Mouse (Mus musculus): ENCODE data around the gene Carmil1.
A peak's percentile ranks its signal among the peaks of the same experiment; 100 is the strongest.

Gene Carmil1

GRCm38 (mm10) chr13:24260751-24261591 lies 19.6 kb downstream of the Carmil1 start:
- DNase-seq (ENCODE audit: low read depth): no peak

- DNase-seq (ENCODE audit: low read depth): no peak
Measured at GRCm38 (mm10) chr13:24257809-24258208, 22.8 kb downstream of the Carmil1 start.

DNA sequence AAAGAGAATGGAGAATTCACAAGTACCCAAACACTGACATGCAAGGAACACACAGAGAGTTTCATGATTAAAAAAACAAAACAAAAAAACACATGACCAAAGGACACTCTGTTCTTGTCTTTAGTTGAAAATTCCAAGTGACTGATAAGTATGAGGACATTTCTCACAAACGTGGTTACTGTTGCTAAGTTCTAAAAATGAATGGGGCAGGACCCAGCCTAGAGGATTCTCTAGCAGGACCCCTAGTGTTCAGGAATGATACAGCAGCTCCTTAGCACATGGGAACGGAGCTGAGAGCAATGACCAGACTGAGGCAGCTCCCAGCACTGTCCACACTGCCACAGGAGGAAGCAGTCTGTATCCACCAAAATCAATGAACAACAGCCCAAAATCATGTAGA lies 26.6 kb downstream of the Carmil1 start:
- DNase-seq (ENCODE audit: low read depth): peak; percentile 43

DNA sequence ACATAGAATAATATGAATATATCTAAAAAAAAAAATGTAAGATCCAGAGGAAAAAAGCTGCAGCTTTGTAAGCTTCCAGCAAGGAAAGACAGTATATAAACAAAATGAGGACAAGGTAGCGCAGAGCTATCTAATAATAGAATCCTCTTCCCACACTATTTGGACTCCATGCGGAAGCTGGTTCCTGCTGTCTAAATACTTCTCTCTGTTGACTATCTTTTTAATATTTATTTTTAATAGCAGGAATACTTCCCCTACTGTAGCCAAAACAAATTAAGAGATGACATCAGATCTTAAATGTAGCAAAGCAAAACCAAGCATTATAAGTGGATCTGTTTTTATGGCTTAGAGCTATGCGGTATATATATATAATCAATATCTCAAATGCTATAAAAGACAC lies 27.0 kb downstream of the Carmil1 start:
- no peak for DNase-seq (ENCODE audit: low read depth)

DNA sequence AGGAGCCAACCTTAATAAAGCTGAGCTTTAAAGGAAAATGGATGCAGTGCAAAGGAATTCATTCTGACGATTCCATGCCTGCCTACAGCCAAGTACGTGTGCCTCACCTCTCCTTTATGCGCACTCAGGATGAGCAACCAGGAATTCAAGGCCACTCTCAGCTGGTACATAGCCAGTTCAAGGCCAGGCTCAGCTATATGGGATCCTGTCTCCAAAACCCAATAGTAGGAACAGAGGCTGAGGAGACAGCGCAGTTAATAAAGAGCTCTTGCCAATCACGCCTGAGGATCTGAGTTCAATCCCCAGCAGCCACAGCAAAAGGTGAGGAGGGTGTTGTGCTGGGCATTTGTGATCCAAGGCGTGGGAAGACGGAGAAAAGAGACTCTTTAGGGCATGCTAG lies 29.4 kb downstream of the Carmil1 start:
- no peak for DNase-seq (ENCODE audit: low read depth)

- no peak for DNase-seq (ENCODE audit: low read depth)
Measured at GRCm38 (mm10) chr13:24247928-24248327, 32.7 kb downstream of the Carmil1 start.

- DNase-seq (ENCODE audit: low read depth): no peak
Measured at GRCm38 (mm10) chr13:24247441-24247840, 33.2 kb downstream of the Carmil1 start.

DNA sequence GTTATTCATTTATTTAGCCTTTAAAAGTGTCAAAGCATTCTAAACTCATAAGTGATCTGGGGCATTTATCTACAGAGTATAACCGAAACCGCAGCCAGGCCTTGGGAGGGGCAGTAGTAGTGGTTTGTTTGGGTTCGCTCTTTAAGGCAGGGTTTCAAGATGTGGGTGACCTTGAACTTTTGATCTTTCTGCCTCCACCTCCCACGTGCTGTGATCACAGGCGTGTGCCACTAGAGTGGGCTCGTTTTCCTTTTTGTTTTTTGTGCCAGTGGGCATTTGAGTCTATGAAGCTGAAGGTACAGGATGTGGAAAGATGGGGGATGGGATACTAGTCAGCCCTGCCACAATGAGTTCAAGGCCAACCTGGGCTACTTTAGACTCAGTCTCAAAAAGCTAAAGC lies 34.3 kb downstream of the Carmil1 start:
- peak; percentile 20 for DNase-seq (ENCODE audit: low read depth)

GRCm38 (mm10) chr13:24244613-24245012 lies 36.0 kb downstream of the Carmil1 start:
- DNase-seq (ENCODE audit: low read depth): no peak

- no peak for DNase-seq (ENCODE audit: low read depth)
Measured at GRCm38 (mm10) chr13:24243964-24244363, 36.6 kb downstream of the Carmil1 start.

DNA sequence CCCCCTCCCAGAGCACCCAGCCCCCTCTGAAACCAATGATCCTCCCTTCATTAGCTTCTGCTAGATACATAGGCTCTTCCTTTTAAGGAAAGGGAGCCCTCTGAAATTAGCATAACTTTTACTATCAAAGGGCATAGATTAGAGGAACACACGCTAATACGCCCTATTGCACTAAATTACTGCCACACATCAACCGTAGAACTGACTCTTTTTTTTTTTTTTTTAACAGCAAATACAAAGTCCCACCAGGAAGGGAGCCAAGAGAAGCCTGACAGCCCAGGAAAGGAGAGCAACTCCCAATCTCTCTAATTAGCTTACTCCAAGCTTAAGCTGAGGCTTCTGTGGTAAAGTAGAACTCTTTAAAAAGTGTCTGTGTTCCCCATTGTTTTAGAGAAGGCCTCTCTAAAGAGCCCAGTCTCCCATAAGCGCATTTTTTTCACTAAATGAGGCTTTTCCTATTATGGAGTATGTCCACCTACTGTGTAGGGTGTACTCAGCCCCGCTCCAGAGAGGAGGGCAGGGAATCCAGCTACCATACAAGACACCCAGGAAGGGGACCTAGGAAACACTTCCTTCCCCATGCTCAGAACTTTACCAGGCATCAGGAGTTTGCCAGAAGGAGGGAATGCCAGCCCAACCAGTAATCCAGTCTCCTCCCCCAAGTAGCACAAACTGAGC lies 38.0 kb downstream of the Carmil1 start:
- no peak for DNase-seq (ENCODE audit: low read depth)

- DNase-seq (ENCODE audit: low read depth): peak; percentile 7
Measured at GRCm38 (mm10) chr13:24241201-24241600, 39.4 kb downstream of the Carmil1 start.

DNA sequence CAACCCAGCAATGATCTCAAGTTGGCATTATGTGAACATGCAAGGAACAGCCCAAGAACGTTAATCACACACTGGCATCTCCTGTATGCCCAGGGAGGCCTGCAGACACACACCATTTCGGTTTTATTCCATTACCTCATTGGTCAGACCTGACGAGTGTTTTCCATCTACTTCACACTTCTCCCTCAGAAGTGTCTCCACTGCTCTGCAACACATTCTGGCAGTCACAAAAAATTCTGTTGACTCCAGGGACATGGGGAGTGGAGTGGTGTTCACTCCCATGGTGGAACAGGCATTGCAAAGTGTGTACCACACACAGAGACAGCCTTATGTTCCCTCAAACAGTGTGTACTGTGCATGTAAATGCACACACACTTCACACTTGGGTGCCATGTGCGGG lies 40.2 kb downstream of the Carmil1 start:
- DNase-seq (ENCODE audit: low read depth): no peak

- no peak for DNase-seq (ENCODE audit: low read depth)
Measured at GRCm38 (mm10) chr13:24238456-24239120, 42.0 kb downstream of the Carmil1 start.

- DNase-seq (ENCODE audit: low read depth): no peak
Measured at GRCm38 (mm10) chr13:24236736-24237135, 43.9 kb downstream of the Carmil1 start.

DNA sequence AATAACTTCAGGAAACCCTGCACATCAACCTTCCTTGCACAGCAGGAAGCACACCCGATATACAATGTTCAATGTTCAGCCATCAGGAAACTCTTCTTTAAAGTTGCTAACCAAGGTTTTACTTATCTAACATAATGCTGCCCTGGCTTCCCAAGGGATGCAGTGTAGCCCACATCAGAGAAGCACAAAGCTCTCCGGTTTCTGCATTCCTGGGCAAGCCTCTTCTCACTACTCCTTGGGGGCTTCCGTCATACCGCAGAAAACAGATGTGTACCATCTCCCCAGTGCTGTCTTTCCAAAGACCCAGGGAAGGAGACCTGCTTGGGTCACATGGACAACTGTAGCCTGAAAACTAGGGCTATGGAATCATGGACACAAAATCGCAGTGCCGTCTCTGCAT lies 47.8 kb downstream of the Carmil1 start:
- DNase-seq (ENCODE audit: low read depth): no peak

DNA sequence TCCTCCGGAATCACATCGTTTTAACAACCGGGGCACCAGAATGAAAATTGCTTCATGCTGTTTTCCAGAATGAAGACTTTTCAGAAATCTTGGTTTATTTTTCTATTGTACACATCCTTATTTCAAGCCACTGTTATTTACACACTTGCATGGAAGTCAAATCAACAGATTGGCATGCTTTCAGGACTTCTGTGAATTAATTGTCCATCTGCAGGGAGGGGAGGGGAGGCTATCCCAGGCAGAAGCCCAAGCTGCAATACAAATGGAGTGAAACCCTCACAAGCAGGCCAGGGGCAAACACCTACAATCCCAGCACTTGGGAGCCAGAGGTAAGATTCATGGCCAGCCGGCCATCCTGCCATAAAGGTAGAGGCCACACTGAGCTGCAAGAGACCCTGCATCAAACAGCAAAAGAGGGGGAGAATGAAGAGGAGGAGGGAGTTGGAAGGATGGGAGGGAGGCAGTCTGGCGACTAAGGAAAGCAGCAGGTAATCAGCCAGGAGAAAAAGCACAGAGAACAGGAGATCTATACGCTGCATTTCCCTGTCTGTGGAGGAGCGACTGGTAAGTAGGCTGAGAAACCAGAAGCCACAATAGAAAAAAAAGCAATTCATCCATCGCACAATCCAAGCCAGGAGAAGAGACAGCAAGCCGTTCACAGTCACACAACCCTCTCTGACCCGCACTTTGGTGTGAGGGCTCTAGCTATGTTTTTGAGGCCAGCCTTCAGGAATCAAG lies 48.7 kb downstream of the Carmil1 start:
- DNase-seq (ENCODE audit: low read depth): no peak

DNA sequence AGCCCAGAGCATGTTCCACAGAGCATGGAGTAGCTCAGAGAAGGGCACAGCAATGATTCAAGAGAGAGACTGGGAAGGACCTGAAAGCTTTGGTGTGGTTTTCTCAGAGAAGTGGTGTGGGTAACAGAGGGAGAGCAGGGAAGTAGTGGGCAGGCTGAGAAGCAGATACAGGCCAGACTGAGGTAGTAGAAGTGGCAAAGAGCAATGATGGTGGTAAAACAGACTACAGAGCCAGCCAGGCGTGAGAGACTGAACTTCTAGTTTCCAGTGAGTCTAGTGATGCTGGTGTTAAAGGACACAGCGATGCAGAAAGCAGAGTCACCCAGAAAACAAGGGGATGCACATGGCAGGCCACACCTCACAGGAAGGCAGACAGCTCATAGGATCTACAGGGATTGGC lies 49.4 kb downstream of the Carmil1 start:
- DNase-seq (ENCODE audit: low read depth): no peak

GRCm38 (mm10) chr13:24230541-24231095 lies 50.0 kb downstream of the Carmil1 start:
- peak; percentile 65 for DNase-seq (ENCODE audit: low read depth)

DNA sequence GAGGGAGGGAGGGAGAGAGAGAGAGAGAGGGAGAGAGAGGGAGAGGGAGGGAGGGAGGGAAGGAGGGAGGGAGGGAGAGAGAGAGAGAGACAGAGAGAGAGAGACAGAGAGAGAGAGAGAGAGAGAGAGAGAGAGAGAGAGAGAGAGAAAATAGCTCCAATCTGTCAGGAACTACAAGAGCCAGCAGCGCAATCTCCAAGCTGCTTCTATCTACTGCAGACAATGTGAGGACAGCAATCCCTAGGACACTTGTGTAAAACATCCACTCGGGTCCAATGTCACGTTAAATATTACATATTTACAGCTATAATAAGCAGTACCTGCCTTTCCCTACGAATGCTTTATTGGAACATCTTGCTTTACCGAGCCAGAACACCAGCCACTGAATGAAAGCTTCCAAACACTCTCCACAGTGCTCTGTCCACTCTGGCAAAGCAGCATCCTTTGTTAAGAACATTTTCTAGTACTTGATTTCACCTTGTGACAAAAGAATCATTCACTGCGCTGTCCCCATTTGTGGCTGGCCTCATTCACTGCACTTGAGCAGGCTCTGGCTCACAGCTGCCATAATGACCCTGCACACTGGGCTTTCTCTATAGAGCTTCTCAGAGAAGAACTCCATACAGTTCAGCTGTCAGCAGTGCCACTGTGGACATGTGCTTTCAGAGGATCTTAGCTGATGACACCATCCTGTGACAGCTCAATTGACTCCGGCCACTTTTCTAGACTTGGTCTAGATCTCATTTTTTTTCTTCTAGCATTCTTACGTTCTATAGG lies 57.0 kb downstream of the Carmil1 start:
- DNase-seq (ENCODE audit: low read depth): no peak

- DNase-seq (ENCODE audit: low read depth): no peak
Measured at GRCm38 (mm10) chr13:24220441-24220970, 60.1 kb downstream of the Carmil1 start.

All from induced T-regulatory cell, adult 2 months (primary cell).